Mouse (Mus musculus): ENCODE measurements around the gene Susd6. TPM values are rescaled to one million over a fixed set of nuclear protein-coding genes. Genes with fewer than 3 reads are reported as not detected.
A peak's percentile ranks its signal among the peaks of the same experiment; 100 is the strongest.

Susd6 gene
- 22.3 and 23.5 TPM in 2 replicates for polyA plus RNA-seq (2016; fragmentation: Nextera tagmentation; extraction: Ambion mirVana)

GRCm38 (mm10) chr12:80789849-80790694 is at the start of gene Susd6:
Gene Susd6, plus strand, starts transcription at chr12:80790510.
- H3K36me3 ChIP-seq = no peaks in the 10 kb centered on the region

DNA sequence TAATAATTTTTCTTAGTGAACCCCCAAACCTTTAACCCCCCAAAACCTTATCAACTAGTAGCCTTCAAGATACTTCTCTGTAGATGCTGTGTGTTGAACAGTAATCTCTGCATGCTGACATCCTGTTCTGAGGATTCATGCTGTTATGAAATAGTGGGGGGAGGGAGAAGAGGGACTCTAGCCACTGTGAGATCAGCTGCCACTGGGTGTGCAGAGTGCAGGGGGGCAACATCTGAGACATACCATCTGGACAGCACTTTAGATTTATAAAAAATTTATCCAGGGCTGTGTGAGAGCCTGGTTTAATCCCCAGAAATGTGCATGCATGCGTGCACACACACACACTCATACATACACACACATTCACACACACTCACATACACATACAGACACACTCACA is 45.7 kb upstream of the Susd6 start:
- Histone ChIP-seq H3K27me3 (no peaks in the 10 kb centered on the region), H3K4me3 (no peak overlapping the region), H3K4me2 (replicated peaks) (no peak overlapping the region), H3K9me3 (no peaks in the 10 kb centered on the region), H3K4me1 (peaks cover 13% of the 10 kb centered on the region), H3K36me3 (no peaks in the 10 kb centered on the region), H3K9ac (replicated peaks) (no peak overlapping the region), H3K27ac (replicated peaks) (no peak overlapping the region)
- no peak for ATAC-seq (ENCODE audit: low FRiP score, low read depth)
- WGBS = 83% methylated on average over 1 of the region's 1 CpGs

More at GRCm38 (mm10) chr12:80789849-80790694, at the start of gene Susd6:
- Histone ChIP-seq H3K27ac (replicated peaks) (peak within 1 kb of the TSS; percentile 98), H3K27me3 (peaks cover 8% of the 10 kb centered on the region; the same call in 1 of the 2 replicates), H3K9me3 (no peaks in the 10 kb centered on the region), H3K4me3 (peak within 1 kb of the TSS; percentile 93), H3K9ac (replicated peaks) (peak within 1 kb of the TSS; percentile 94), H3K4me1 (peaks cover 27% of the 10 kb centered on the region), H3K4me2 (replicated peaks) (peak within 1 kb of the TSS; percentile 83)
- 3% methylated on average over 48 of the region's 56 CpGs for WGBS
- ATAC-seq (ENCODE audit: low FRiP score, low read depth) = peak; percentile 99

DNA sequence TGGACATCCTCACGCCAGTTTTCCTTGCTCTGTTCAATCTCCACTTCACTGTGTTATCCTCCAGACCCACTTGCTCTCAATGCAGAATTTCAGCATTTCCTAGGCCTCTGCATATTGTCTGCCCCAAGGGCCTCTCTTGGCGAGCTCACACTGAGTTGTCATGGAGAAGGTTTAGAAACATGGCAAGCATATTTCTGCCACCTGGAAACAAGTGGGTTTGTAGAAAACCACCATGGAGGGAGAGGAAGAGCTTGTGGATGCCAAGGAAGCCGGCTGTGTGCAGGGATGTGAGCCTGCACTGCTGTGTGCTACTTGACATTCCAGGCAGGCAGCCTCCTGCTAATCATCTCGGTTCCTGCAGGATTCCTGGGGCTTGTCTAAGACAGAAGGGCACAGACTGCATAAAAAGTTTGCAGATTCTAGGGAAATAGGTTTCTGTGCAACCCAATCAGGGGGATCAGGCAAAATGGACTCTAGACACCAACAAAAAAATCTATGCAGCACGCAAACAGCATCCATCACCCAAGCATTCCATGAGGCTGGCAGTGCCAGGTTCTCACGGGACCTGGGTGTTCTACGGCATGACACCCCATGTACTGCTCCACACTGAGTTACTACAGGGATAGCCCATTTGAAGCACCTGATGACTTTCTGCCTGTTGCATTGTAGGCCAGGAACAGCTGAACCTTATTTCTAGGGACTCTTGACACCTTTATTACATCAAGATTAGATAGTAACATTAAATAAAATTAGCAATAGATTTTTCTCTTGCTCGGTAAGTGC is 44.1 kb upstream of the Susd6 start:
- Histone ChIP-seq H3K9ac (replicated peaks) (peak overlapping the region; percentile 4; the same call in 1 of the 2 replicates), H3K4me1 (peaks cover 13% of the 10 kb centered on the region), H3K27ac (replicated peaks) (peak overlapping the region; percentile 54), H3K4me2 (replicated peaks) (no peak overlapping the region), H3K9me3 (no peaks in the 10 kb centered on the region), H3K36me3 (no peaks in the 10 kb centered on the region), H3K4me3 (no peak overlapping the region), H3K27me3 (no peaks in the 10 kb centered on the region)
- no peak for ATAC-seq (ENCODE audit: low FRiP score, low read depth)
- 56% methylated on average over 8 of the region's 8 CpGs for WGBS

DNA sequence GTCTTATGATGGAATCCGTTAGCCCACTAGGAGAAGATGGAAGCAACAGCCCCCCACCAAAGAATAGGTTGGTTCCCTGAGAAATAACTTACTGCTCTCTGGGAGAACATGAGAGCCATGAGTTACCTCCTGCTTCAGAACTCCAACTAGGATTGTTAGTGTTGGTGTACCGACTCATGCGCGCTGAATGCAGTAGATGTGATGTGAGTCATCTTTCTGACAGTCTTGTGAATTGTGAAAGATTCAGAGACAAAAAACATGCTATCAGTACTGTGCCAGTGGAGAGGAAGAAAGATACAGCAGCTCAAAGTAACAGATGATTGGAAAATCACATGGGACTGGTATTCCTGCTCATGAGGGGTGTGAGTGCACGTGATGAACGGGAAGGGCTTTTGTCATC is 38.8 kb upstream of the Susd6 start:
- H3K9me3 ChIP-seq = peaks cover 17% of the 10 kb centered on the region
- H3K27ac ChIP-seq (replicated peaks) = no peak overlapping the region
- no peak overlapping the region for H3K9ac ChIP-seq (replicated peaks)
- H3K27me3 ChIP-seq = no peaks in the 10 kb centered on the region; the same call in 1 of the 2 replicates
- no peak overlapping the region for H3K4me2 ChIP-seq (replicated peaks)
- peaks cover 2% of the 10 kb centered on the region for H3K4me1 ChIP-seq
- 92% methylated on average over 6 of the region's 6 CpGs for WGBS
- no peak overlapping the region for H3K4me3 ChIP-seq
- ATAC-seq (ENCODE audit: low FRiP score, low read depth) = no peak
- peaks cover 33% of the 10 kb centered on the region for H3K36me3 ChIP-seq

GRCm38 (mm10) chr12:80757751-80758558 is 32.4 kb upstream of the Susd6 start:
- Histone ChIP-seq H3K9me3 (peaks cover 39% of the 10 kb centered on the region), H3K4me1 (peaks cover 12% of the 10 kb centered on the region), H3K4me3 (peak overlapping the region; percentile 69), H3K27ac (replicated peaks) (0 out of 2 replicates have a peak overlapping the region, but pooled peaks have one; percentile 12), H3K9ac (replicated peaks) (no peak overlapping the region), H3K36me3 (peaks cover 58% of the 10 kb centered on the region), H3K4me2 (replicated peaks) (peak overlapping the region; percentile 61), H3K27me3 (peaks cover 18% of the 10 kb centered on the region)
- WGBS = 37% methylated on average over 112 of the region's 122 CpGs
- no peak for ATAC-seq (ENCODE audit: low FRiP score, low read depth)

- H3K4me1 ChIP-seq = peaks cover 12% of the 10 kb centered on the region
- H3K9me3 ChIP-seq = peaks cover 39% of the 10 kb centered on the region
- H3K27me3 ChIP-seq = peaks cover 18% of the 10 kb centered on the region
- ATAC-seq (ENCODE audit: low FRiP score, low read depth) = no peak
- peak overlapping the region; percentile 90 for H3K9ac ChIP-seq (replicated peaks)
- peak overlapping the region; percentile 61 for H3K4me2 ChIP-seq (replicated peaks)
- 27% methylated on average over 85 of the region's 92 CpGs for WGBS
- H3K4me3 ChIP-seq = peak overlapping the region; percentile 69
- peaks cover 53% of the 10 kb centered on the region for H3K36me3 ChIP-seq
- H3K27ac ChIP-seq (replicated peaks) = peak overlapping the region; percentile 98
Measured at GRCm38 (mm10) chr12:80758559-80759386, 31.5 kb upstream of the Susd6 start.

GRCm38 (mm10) chr12:80759387-80759712 is 31.0 kb upstream of the Susd6 start:
- peak overlapping the region; percentile 98 for H3K27ac ChIP-seq (replicated peaks)
- peak overlapping the region; percentile 90 for H3K9ac ChIP-seq (replicated peaks)
- peak overlapping the region; percentile 61 for H3K4me2 ChIP-seq (replicated peaks)
- H3K27me3 ChIP-seq = peaks cover 18% of the 10 kb centered on the region
- peaks cover 47% of the 10 kb centered on the region for H3K36me3 ChIP-seq
- ATAC-seq (ENCODE audit: low FRiP score, low read depth) = peak; percentile 41
- peak overlapping the region; percentile 69 for H3K4me3 ChIP-seq
- peaks cover 12% of the 10 kb centered on the region for H3K4me1 ChIP-seq
- 2% methylated on average over 13 of the region's 13 CpGs for WGBS
- peaks cover 39% of the 10 kb centered on the region for H3K9me3 ChIP-seq

DNA sequence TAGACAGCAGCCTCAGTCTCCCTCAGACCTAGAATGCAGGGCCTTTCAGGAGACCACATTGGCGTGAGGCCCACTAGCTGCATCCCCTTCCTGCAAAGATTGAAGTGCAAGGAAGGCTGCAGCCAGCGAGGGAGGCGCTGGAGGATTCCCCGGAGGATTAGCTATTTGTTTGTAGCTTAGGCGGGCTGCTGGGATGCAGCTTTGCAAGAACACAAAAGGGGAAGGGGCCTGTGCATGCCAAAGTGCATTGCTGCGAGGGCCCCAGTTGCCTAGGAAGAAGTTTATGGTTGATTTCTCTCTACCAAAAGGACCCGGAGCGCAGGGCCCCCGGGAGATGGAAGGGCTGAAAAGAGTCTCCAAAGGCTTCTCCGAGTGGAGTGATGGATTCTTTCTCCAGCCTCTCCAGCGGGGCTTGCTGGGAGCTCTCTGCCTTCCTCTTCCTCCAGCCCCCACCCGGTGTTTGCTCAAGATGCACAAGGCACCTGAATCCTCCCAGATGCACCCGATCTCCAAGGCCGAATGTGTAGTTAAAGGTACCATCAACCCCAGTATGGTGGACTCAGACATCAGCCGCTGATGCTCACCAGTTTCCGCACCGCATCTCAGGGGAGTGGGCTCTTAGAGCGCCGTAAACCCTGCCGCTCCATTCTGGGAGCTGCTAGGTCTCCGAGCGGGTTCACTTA is 30.5 kb upstream of the Susd6 start:
- ATAC-seq (ENCODE audit: low FRiP score, low read depth) = peak; percentile 68
- WGBS = 0% methylated on average over 22 of the region's 22 CpGs
- Histone ChIP-seq H3K9me3 (peaks cover 38% of the 10 kb centered on the region), H3K36me3 (peaks cover 42% of the 10 kb centered on the region), H3K27me3 (peaks cover 18% of the 10 kb centered on the region), H3K4me1 (peaks cover 12% of the 10 kb centered on the region), H3K9ac (replicated peaks) (peak overlapping the region; percentile 90), H3K4me3 (peak overlapping the region; percentile 69), H3K27ac (replicated peaks) (peak overlapping the region; percentile 98), H3K4me2 (replicated peaks) (peak overlapping the region; percentile 61)

- peak within 1 kb of the TSS; percentile 61 for H3K4me2 ChIP-seq (replicated peaks)
- H3K4me3 ChIP-seq = peak within 1 kb of the TSS; percentile 69
- peaks cover 18% of the 10 kb centered on the region for H3K27me3 ChIP-seq
- peak within 1 kb of the TSS; percentile 90 for H3K9ac ChIP-seq (replicated peaks)
- WGBS = 1% methylated on average over 24 of the region's 24 CpGs
- peak; percentile 73 for ATAC-seq (ENCODE audit: low FRiP score, low read depth)
- H3K27ac ChIP-seq (replicated peaks) = peak within 1 kb of the TSS; percentile 98
- H3K36me3 ChIP-seq = peaks cover 37% of the 10 kb centered on the region
- H3K9me3 ChIP-seq = peaks cover 34% of the 10 kb centered on the region
- H3K4me1 ChIP-seq = peaks cover 12% of the 10 kb centered on the region
Measured at GRCm38 (mm10) chr12:80760396-80760801, 29.9 kb upstream of the Susd6 start, which contains the start of gene Ccdc177. Gene Ccdc177, minus strand, starts transcription at chr12:80760687.

DNA sequence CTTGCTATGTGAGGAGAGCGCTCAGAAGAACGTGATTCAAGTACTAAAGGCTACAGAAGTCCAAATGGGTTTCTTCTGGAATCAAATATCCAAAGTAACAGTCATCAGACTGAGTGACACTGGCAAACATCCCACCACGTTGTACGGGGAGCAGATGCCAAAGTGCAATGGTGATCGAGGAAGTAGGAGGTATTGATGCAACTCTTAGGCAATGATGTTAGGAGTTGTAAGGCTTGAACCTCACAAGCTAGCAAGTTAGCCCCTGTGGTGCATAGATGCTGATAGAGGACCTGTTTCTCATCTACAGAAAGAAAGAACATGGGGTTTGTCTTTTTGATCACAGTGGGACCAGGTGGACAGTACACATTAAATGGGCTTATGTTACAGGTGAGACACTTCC is 27.3 kb upstream of the Susd6 start:
- Histone ChIP-seq H3K9me3 (peaks cover 10% of the 10 kb centered on the region), H3K9ac (replicated peaks) (no peak overlapping the region), H3K27ac (replicated peaks) (no peak overlapping the region), H3K36me3 (peaks cover 11% of the 10 kb centered on the region), H3K27me3 (peaks cover 10% of the 10 kb centered on the region), H3K4me1 (peaks cover 12% of the 10 kb centered on the region), H3K4me3 (no peak overlapping the region), H3K4me2 (replicated peaks) (no peak overlapping the region)
- WGBS = 95% methylated on average over 5 of the region's 5 CpGs
- no peak for ATAC-seq (ENCODE audit: low FRiP score, low read depth)

All from midbrain, embryonic 12.5 days (tissue).